Mouse (Mus musculus): ENCODE data around the gene Hint3. TPM values are rescaled to one million over a fixed set of nuclear protein-coding genes. Genes with fewer than 3 reads are reported as not detected.

The Hint3 gene
- total RNA-seq (2014; fragmentation: Nextera tagmentation) (14.8 and 19.2 TPM in 2 replicates), total RNA-seq (2017) (17.8 and 19.3 TPM in 2 replicates), polyA plus RNA-seq (2012) (10.2 and 11.5 TPM in 2 replicates)

DNA sequence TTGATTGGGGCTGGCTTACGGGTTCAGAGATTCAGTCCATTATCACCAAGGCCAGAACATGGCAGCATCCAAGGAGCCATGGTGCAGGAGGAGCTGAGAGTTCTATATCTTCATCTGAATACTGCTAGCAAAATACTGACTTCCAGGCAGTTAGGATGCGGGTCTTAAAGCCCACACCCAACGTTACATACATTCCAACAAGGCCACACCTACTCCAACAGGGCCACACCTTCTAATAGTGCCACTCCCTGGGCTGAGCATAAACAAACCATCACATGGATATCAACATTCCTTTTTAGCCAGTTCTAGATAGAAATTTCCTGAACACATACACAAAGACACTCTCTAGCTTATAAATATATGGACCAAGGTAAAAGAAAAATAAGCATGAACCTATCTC is at the start of gene Hint3:
Hint3 (minus strand) TSS at position 120 of the 400 bp plus-strand sequence.
- no peaks in the 10 kb centered on the region for H3K27me3 ChIP-seq (ENCODE audit: insufficient read depth, low read length)
- no peaks in the 10 kb centered on the region for H3K36me3 ChIP-seq (replicated peaks)
- H3K4me3 ChIP-seq (ENCODE audit: low read depth, low read length): no peak within 1 kb of the TSS
- peaks cover 4% of the 10 kb centered on the region; the same call in 1 of the 2 replicates for H3K4me1 ChIP-seq (ENCODE audit: insufficient read depth, low read depth, low read length)
- no peak for DNase-seq (ENCODE audit: low spot score)
- no peak for ATAC-seq (ENCODE audit: extremely low read depth, insufficient number of reproducible peaks, low FRiP score, poor library complexity, severe bottlenecking)
- TF ChIP-seq GATA2 (IDR thresholded peaks at IDR 0.05; ENCODE audit: borderline replicate concordance, low read depth, low read length) (no peak), POLR2AphosphoS5 (IDR thresholded peaks at IDR 0.05; ENCODE audit: insufficient replicate concordance, low read depth, low read length) (no peak), GATA1 (IDR thresholded peaks at IDR 0.05; ENCODE audit: borderline replicate concordance, low read length) (no peak), CTCF (IDR thresholded peaks at IDR 0.05; ENCODE audit: low read depth, low read length) (no peak), TAL1 (conservative IDR thresholded peaks at IDR 0.05; ENCODE audit: low read depth, low read length) (no peak)
- no peaks in the 10 kb centered on the region for H3K9me3 ChIP-seq (replicated peaks)

DNA sequence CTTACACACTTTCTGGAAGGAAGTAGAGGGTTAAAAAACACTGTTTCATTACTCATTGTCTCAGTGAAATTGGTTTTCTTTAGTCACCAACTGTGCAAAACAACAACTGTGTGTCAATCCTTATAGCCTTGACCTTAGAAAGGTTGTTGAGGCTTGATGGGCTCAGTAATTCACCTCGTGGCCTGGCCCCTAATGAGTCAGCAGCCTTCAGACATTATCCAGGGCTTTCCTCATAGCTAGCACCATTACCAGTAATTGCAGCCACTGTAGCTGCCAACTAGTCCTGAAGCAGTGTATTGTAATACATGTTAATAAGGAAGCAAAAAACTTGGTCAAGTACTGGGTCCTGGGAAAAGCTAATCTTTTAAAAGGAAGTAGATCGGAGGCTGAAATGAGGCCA is 48.6 kb upstream of the Hint3 start:
- TF ChIP-seq GATA1 (IDR thresholded peaks at IDR 0.05; ENCODE audit: borderline replicate concordance, low read length) (no peak), POLR2AphosphoS5 (IDR thresholded peaks at IDR 0.05; ENCODE audit: insufficient replicate concordance, low read depth, low read length) (no peak), GATA2 (IDR thresholded peaks at IDR 0.05; ENCODE audit: borderline replicate concordance, low read depth, low read length) (no peak), CTCF (IDR thresholded peaks at IDR 0.05; ENCODE audit: low read depth, low read length) (no peak)
- no peaks in the 10 kb centered on the region for H3K27me3 ChIP-seq (ENCODE audit: insufficient read depth, low read length)
- no peaks in the 10 kb centered on the region for H3K9me3 ChIP-seq (replicated peaks)
- ATAC-seq (ENCODE audit: extremely low read depth, insufficient number of reproducible peaks, low FRiP score, poor library complexity, severe bottlenecking): no peak
- DNase-seq (ENCODE audit: low spot score): no peak
- H3K4me3 ChIP-seq (ENCODE audit: low read depth, low read length): no peak overlapping the region
- H3K36me3 ChIP-seq (replicated peaks): peaks cover 47% of the 10 kb centered on the region
- H3K4me1 ChIP-seq (ENCODE audit: insufficient read depth, low read depth, low read length): no peaks in the 10 kb centered on the region; the same call in 1 of the 2 replicates

DNA sequence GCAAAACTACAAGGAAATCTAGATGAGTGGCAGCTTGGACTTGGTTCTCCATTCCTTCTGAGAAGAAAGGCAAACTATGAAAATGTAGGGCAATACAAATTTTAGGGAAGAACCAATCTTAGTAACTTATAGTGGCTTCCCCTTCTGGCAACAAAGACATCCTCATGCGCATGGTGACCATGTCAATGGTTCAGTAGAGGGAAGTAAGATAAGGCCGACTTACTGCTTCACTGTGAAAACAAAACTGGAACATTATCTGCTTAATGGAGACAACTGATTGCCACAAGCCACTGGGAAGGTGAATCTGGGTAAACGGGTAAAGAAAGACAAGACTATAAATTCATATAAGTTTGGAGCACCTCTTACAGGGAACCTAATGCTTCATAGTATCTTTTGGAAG is 45.4 kb upstream of the Hint3 start:
- H3K4me3 ChIP-seq (ENCODE audit: low read depth, low read length): no peak overlapping the region
- H3K4me1 ChIP-seq (ENCODE audit: insufficient read depth, low read depth, low read length): no peaks in the 10 kb centered on the region; the same call in 1 of the 2 replicates
- H3K27me3 ChIP-seq (ENCODE audit: insufficient read depth, low read length): no peaks in the 10 kb centered on the region
- H3K9me3 ChIP-seq (replicated peaks): no peaks in the 10 kb centered on the region
- H3K36me3 ChIP-seq (replicated peaks): peaks cover 50% of the 10 kb centered on the region
- ATAC-seq (ENCODE audit: extremely low read depth, insufficient number of reproducible peaks, low FRiP score, poor library complexity, severe bottlenecking) (no peak), DNase-seq (ENCODE audit: low spot score) (no peak)
- TF ChIP-seq TAL1 (conservative IDR thresholded peaks at IDR 0.05; ENCODE audit: low read depth, low read length) (no peak), GATA1 (IDR thresholded peaks at IDR 0.05; ENCODE audit: borderline replicate concordance, low read length) (no peak), CTCF (IDR thresholded peaks at IDR 0.05; ENCODE audit: low read depth, low read length) (no peak), GATA2 (IDR thresholded peaks at IDR 0.05; ENCODE audit: borderline replicate concordance, low read depth, low read length) (no peak), POLR2AphosphoS5 (IDR thresholded peaks at IDR 0.05; ENCODE audit: insufficient replicate concordance, low read depth, low read length) (no peak)

DNA sequence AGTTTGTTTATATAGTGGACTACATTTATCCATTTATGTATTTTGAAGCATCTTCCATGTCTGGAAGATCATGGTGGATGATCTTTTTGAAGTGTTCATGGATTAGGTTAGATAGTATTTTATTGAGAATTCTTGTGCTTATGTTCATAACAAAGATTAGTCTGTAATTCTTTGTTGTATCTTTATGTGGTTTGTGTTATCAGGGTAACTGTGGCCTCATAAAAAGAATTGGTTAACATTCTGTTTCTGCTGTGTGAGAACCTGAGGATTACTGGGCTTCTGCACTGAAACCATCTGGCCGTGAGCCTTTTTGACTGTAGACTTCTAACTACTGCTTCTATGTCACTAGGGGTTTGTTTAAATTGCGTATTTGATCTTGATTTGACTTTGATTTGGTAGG is 37.1 kb upstream of the Hint3 start:
- H3K4me1 ChIP-seq (ENCODE audit: insufficient read depth, low read depth, low read length): peaks cover 26% of the 10 kb centered on the region
- no peaks in the 10 kb centered on the region for H3K9me3 ChIP-seq (replicated peaks)
- 0 out of 2 replicates have a peak, but pooled peaks have one; percentile 22 for ATAC-seq (ENCODE audit: extremely low read depth, insufficient number of reproducible peaks, low FRiP score, poor library complexity, severe bottlenecking)
- TF ChIP-seq TAL1 (conservative IDR thresholded peaks at IDR 0.05; ENCODE audit: low read depth, low read length): no peak
- no peak for TF ChIP-seq GATA2 (IDR thresholded peaks at IDR 0.05; ENCODE audit: borderline replicate concordance, low read depth, low read length)
- TF ChIP-seq GATA1 (IDR thresholded peaks at IDR 0.05; ENCODE audit: borderline replicate concordance, low read length): no peak
- no peak for TF ChIP-seq CTCF (IDR thresholded peaks at IDR 0.05; ENCODE audit: low read depth, low read length)
- TF ChIP-seq POLR2AphosphoS5 (IDR thresholded peaks at IDR 0.05; ENCODE audit: insufficient replicate concordance, low read depth, low read length): no peak
- H3K36me3 ChIP-seq (replicated peaks): peaks cover 19% of the 10 kb centered on the region
- DNase-seq (ENCODE audit: low spot score): no peak
- no peak overlapping the region for H3K4me3 ChIP-seq (ENCODE audit: low read depth, low read length)
- H3K27me3 ChIP-seq (ENCODE audit: insufficient read depth, low read length): no peaks in the 10 kb centered on the region

DNA sequence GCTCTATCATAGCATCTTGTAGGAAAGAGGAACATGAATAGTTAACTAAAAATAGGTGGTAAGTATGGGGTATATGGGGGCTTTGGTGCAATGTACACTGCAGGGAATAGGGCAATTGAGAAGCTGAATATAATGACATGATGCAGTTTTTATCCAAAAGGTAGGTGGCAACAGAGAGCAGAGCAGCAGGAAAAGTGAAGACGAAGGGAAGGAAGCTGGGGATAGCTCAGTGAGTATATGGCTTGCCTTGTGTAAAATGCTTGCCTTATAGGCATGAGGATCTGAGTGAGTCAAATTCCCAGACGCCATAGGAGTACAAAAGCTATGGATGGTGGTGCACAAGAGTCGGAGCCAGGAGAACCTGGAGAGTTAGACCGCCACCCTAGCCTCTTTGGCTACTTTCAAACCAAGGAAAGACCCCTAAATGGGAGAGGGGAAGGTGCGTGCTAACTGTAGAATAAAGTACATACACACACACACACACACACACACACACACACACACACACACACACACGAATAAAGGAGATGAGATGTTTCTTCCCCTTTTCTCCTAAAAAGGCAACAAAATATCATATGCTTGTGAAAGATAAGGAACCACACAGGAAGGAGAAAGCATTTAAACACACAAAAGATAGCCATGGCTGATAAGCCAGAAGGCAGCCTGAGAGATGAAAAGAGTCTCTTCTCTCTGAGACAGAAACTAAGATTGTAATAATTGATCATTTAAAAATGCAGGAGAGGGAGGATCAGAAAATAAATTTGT is 31.3 kb upstream of the Hint3 start:
- Histone ChIP-seq H3K36me3 (replicated peaks) (peaks cover 34% of the 10 kb centered on the region), H3K4me3 (ENCODE audit: low read depth, low read length) (peak overlapping the region; percentile 54; the same call in 1 of the 2 replicates), H3K9me3 (replicated peaks) (no peaks in the 10 kb centered on the region), H3K27me3 (ENCODE audit: insufficient read depth, low read length) (no peaks in the 10 kb centered on the region), H3K4me1 (ENCODE audit: insufficient read depth, low read depth, low read length) (peaks cover 47% of the 10 kb centered on the region)
- ATAC-seq (ENCODE audit: extremely low read depth, insufficient number of reproducible peaks, low FRiP score, poor library complexity, severe bottlenecking) (peak; percentile 86), DNase-seq (ENCODE audit: low spot score) (peak; percentile 60)
- TF ChIP-seq GATA1 (IDR thresholded peaks at IDR 0.05; ENCODE audit: borderline replicate concordance, low read length): no peak
- no peak for TF ChIP-seq POLR2AphosphoS5 (IDR thresholded peaks at IDR 0.05; ENCODE audit: insufficient replicate concordance, low read depth, low read length)
- TF ChIP-seq GATA2 (IDR thresholded peaks at IDR 0.05; ENCODE audit: borderline replicate concordance, low read depth, low read length): no peak
- peak; percentile 49; the same call in 1 of the 2 replicates for TF ChIP-seq TAL1 (conservative IDR thresholded peaks at IDR 0.05; ENCODE audit: low read depth, low read length)
- TF ChIP-seq CTCF (IDR thresholded peaks at IDR 0.05; ENCODE audit: low read depth, low read length): peak; percentile 34; the same call in 1 of the 2 replicates

DNA sequence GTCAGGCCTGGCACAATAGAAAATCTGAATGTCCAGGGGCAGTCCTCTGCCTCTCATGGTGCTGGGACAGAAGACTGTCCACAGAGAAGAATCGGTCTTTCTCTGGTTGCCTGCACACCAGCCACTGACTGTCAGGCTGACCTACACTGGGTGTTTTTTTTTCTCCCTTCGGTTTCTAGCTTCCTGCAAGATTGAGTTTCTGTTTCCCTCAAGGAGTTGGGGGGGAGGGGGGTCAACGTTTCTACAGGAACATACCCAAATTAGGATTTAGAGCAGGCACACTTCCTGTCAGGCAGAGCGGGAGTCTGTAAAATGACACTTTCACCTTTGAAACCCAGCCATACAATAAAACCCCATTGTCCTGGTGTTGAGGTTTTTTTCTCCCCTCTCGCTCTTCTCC is 26.2 kb upstream of the Hint3 start:
- Histone ChIP-seq H3K4me3 (ENCODE audit: low read depth, low read length) (no peak overlapping the region), H3K9me3 (replicated peaks) (no peaks in the 10 kb centered on the region), H3K4me1 (ENCODE audit: insufficient read depth, low read depth, low read length) (peaks cover 20% of the 10 kb centered on the region), H3K27me3 (ENCODE audit: insufficient read depth, low read length) (no peaks in the 10 kb centered on the region), H3K36me3 (replicated peaks) (peaks cover 63% of the 10 kb centered on the region)
- TF ChIP-seq GATA1 (IDR thresholded peaks at IDR 0.05; ENCODE audit: borderline replicate concordance, low read length) (no peak), TAL1 (conservative IDR thresholded peaks at IDR 0.05; ENCODE audit: low read depth, low read length) (no peak), POLR2AphosphoS5 (IDR thresholded peaks at IDR 0.05; ENCODE audit: insufficient replicate concordance, low read depth, low read length) (no peak), CTCF (IDR thresholded peaks at IDR 0.05; ENCODE audit: low read depth, low read length) (no peak), GATA2 (IDR thresholded peaks at IDR 0.05; ENCODE audit: borderline replicate concordance, low read depth, low read length) (no peak)
- no peak for ATAC-seq (ENCODE audit: extremely low read depth, insufficient number of reproducible peaks, low FRiP score, poor library complexity, severe bottlenecking)
- no peak for DNase-seq (ENCODE audit: low spot score)

Measured in G1E (cell line).